22 mouse cellular contexts compared by ENCODE assay signal in the genomic region with DNA sequence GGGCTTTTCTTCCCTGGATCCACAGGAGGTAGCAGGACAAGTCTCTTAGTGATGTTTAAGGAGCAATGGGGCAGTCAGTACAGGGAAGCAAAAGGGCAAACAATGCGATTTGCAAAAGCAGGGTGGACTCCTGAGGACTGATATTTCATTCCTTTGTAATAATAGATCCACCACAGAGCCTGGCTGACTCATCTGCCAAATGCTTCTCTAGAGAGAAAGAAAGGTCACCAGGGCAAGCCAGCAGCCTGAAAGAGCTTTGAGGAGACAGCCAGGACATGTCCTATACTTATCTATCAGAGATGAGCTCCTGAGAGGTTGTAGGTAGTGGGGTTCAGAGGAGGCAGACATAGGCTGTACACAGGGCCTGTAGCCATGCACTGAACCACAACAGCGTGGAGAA. TPM values are rescaled to one million over a fixed set of nuclear protein-coding genes. Genes with fewer than 3 reads are reported as not detected.
"Had no signal": no experiment of that assay in that cellular context is flagged by ENCODE, and none has a peak within 500 bp of the region (broad histone marks: within the 10 kb centered on the region; RNA-seq: fewer than 3 reads in every experiment).

No protein-coding gene starts in this region.

- H3K4me2 ChIP-seq: kidney, embryonic 15.5 days; lung, embryonic 14.5 days; neural tube, embryonic 12.5 days; neural tube, embryonic 15.5 days had no signal

- H3K36me3 ChIP-seq: kidney, embryonic 15.5 days; midbrain, embryonic 10.5 days; neural tube, embryonic 12.5 days; neural tube, embryonic 15.5 days had no signal

- H3K27me3 ChIP-seq: kidney, embryonic 15.5 days; megakaryocyte, embryonic 14.5 days; neural tube, embryonic 12.5 days; neural tube, embryonic 15.5 days had no signal

- H3K9me3 ChIP-seq: kidney, embryonic 15.5 days; megakaryocyte, embryonic 14.5 days; midbrain, embryonic 10.5 days; neural tube, embryonic 12.5 days; neural tube, embryonic 15.5 days had no signal

- H3K4me3 ChIP-seq: kidney, embryonic 15.5 days; megakaryocyte, embryonic 14.5 days; midbrain, embryonic 10.5 days; neural tube, embryonic 12.5 days; neural tube, embryonic 15.5 days had no signal

- DNase-seq: kidney, postnatal 10 days; kidney, postnatal 36 days; left cerebral cortex, postnatal 4 days; liver, postnatal 0 days; lung, embryonic 14.5 days; lung, postnatal 36 days; midbrain, embryonic 14.5 days; right cerebral cortex, adult 18-20 months; right cerebral cortex, postnatal 14 days; right cerebral cortex, postnatal 4 days; thymus, adult 2 months; thymus, postnatal 14 days; thymus, postnatal 4 days had no signal

- ATAC-seq: liver, postnatal 0 days; lung, postnatal 0 days had no signal

- H3K4me1 ChIP-seq: megakaryocyte, embryonic 14.5 days; neural tube, embryonic 12.5 days; neural tube, embryonic 15.5 days had no signal

- H3K27ac ChIP-seq: kidney, embryonic 15.5 days; liver, embryonic 14.5 days; midbrain, embryonic 10.5 days; neural tube, embryonic 12.5 days; neural tube, embryonic 15.5 days; stomach, postnatal 0 days had no signal

- H3K9ac ChIP-seq: kidney, embryonic 15.5 days; liver, embryonic 14.5 days; liver, postnatal 0 days; lung, embryonic 14.5 days; neural tube, embryonic 12.5 days; neural tube, embryonic 15.5 days had no signal

RNA-seq across cellular contexts. Expression of a gene that starts 41.2 kb away (rescaled TPM):
- total RNA-seq: liver, adult 2 months had no signal
- polyA plus RNA-seq: liver, adult 2 months had no signal
